Mouse (Mus musculus): ENCODE data around the gene Mroh3.

Mroh3 gene

DNA sequence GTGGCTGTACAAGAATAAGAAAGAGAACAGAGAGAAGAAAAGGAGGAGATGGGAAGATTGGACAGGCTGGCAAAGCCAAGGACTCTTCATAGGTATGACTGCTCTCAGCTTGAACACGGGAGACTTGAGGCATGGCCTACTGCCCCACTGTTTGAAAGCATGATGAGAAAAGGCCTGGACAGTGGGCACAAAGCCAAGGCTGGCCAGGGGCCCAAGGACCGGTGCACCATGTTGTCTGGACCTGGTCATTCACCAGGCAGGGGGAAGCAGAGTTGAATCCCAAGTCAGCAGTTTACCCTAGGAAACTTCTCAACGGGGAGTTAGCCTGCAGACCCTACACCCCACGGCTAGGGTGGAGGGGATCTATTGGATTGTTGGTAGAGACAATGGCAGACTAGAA, 15.2 kb upstream of the Mroh3 start:
- no peak for DNase-seq

DNA sequence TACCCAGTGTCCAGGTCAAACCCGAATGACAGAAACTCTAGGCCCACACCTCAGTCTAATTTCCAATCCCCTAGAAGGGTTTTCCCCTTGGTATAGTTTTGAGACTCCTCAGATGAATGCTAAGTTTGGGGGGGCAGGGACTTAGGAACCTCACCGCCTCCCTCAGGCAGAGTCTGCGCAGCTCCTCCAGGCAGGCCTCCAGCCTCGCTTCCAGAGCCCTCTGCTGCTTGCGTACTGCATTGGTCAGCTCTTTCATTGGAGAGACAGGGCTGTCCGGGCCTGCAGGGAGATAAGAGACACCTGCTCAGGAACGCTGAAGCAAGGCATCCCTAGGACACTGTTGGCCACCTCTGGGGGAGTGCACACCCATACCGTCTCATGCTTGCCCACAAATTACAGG, 14.0 kb upstream of the Mroh3 start:
- DNase-seq = no peak

DNA sequence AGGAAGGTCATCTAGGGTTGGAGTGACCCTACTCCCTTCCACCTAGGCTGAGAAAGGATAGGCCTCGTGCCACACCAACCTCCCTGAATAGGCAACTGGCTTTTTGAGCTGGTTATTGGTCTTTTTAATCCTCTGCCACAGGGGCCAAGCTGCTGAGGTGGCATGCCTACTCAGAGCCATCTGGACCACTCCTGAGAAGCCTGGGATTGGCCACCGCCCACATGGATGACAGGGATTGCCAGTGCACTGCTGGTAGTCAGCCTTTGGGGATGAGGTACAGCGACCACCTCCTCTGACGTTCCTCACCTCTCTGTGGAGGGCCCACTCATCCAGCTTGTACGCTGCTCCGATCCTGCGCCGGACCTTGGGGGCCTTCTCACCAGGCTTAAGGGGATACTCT, 13.2 kb upstream of the Mroh3 start:
- no peak for DNase-seq

DNA sequence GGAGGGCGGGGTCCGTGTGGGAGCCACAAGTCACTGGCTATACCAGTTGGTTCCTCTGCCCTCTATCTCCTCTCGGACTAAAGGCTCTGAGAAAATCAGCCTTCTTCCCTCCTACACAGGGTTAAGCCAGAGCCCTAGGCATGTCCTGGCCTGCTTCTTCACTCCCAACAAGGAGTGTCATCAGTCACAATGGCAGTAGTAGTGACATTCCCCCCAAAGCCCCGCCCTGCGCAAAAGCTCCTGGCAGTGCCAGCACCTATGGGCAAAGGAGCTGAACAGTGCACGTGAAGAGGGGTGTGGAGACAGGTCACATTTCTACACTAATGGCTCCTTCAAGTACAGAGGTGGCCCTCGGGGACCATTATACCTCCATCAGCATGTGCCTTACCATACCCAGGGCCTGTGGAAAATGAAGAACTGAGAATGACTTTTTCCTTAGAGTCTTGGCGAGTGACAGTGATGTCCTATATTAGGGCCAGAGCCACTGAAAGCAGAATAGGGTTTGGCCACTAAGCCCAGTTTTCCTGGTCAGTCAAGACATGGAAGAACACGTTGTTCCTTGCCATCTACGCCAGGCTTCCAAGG, 11.2 kb upstream of the Mroh3 start:
- no peak for DNase-seq

DNA sequence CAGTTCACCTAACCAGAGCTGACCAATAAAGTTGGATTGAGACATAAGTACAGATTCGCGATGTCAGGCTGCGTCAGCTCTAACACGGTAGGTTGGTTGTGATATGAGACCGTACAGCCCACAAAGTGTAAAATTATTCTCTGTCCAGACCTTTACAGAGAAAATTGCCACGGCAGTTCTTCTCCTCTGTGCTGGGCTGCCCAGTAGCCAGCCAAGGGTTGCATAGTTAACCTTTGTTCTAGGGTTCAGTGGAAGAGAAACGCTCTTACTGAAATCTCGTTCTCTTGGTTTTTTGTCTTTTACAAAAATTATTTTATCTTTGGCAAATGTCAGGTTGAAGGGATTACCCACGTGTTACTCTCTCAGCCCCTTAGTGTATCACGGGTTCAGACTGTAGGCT, 9.8 kb upstream of the Mroh3 start:
- DNase-seq = no peak

DNA sequence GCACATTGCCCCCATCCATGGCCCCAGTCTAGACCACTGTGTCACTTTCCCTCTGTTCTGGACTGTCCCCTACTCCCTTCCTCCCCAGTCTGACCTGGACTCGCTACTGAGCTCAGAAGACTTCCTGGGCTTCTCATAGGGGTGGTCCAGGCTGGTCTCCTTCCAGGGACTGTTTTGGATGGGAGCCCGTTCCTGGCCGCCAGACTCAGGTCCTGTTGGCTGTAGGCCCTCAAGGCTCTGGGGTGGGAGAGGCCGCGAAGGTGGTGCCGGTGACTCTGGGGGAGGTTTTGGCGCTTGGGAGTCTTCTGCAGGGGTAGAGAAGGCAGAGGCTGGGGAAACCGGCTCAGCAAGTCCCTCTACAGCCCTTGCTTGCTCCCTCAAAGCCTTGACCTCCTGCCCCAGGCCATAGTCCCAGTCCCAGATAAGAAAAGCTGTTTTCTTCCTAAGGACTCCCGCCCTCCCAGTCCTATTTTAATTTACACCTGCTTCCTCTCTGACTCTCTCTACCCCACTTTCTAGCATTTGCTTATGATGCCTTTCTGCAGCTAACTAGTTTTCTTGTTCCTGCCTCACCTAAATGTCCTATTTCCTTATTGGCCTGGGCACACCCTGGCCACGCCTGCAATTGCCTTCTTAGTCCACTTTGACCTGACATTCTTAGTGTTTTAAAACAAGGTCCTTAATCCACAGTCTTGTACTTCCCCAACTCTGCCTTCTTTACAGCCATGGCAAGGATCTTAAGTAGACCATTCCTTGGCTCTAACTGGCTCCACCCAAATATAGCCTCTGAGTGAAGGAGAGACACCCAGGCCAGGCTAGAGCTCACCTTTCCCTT, 7.6 kb upstream of the Mroh3 start:
- DNase-seq = no peak

DNA sequence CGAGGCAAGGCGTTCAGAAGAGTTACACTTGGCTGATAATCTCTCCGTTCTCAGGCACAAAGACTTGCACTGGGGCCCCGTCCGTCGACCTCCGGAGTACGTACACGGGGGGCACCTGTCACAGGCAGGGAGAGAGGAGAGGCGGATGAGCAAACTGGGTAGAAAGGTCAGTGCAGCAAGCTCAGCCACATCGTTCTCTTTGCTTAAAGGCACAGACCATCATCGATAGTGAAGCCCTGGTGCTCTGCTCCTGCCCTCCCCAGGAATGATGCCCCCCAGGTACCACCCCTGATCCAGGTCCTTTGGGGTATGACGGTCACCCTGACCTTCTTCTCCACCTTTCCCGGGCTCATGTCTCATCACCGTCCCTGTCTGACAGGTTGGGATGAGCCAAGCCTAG, 1.7 kb upstream of the Mroh3 start:
- no peak for DNase-seq

DNA sequence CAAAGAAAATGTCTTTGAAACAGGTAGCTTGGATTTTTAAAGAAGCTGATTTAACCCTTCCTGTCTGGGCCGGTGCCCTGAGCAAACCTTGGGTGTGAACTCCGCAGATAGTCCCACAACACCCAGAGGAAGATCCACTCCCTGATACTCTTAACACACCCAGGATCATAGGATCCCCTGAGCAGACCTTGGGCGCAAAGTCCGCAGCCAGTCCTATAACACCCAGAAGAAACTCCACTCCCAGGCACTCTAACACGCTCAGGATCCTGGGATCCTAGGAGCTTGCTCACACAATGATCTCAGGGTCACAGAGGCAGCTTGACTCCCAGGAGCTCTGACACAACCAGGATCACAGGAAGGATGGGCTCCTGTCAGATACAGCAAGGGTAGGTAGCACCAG, 22.6 kb downstream of the Mroh3 start:
- no peak for DNase-seq

DNA sequence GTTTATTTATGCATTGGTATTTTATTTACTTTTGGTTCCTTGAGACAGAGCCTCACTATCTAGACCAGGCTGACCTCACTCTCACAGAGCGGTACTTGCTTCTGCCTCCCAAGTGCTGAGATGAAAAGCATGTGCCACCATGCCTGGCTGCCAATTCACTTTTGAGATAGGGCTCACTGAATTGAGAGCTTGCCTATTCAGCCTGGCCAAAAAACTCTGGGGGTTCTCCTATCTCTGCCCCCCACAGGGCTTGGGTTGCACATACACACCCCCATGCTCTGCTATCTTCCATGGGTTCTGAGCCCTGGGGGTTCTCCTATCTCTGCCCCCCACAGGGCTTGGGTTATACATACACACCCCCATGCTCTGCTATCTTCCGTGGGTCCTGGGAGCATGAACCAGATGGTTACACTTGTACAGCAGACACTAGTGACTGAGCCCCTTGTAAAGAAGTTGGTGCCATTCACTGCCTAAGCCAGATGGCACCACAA, 33.1 kb downstream of the Mroh3 start:
- DNase-seq = no peak

DNA sequence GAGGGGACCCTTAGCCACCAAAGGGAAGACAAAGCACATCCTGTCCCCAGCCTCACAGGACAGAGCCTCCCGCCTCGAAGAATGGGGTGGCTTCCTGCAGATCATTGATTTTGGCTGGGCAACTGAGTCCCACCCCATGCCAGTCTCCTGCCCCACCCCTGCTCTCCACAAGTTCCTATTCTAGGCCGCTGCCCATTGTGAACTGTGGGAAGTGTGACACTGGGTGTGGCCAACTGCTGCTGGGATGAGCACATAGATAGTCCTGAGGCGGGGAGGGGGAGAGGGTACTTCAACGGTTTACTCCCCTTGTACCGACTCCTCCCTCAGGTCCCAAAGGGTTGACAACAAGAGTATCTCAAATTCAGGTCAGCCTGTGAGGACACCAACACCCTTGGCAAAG, 33.9 kb downstream of the Mroh3 start:
- no peak for DNase-seq

DNA sequence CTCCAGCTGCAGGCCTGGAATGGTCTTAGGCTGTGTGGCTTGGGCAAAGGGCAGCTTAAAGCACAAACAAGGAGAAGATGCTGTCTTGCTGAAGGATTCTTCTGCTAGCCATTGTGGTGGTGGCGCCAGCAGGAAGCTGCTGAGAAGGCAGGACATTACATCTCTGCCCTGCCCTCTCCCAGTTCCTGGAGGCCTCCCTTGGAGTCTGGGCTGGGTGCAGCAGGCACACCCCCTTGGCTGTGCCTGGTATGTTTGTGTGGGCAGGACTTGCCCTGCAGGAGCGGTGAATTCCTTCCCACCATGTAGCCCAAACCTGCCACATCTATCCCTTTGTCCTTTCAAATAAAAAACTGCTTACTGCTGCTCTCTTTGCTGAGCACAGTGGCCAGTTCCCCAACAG, 35.5 kb downstream of the Mroh3 start:
- no peak for DNase-seq

DNA sequence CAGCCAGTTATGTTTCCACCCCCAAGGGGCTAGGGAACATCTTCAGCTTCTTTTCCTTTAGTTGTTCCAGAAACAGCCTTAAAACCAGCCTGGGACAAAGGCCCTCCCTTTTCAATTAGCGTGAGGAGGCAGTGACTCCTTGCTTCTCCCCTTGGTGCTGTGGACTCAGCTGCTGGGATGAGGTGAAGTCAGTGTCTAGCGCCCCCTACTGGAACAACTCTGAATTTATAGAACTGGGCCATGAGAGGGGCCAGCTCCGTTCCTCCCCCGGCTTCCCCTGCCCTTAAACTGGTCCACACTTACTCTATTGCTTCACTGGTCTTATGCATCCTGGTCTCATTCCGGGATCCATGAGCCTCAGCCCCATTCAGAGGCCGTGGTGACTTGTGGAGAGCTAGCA, 37.4 kb downstream of the Mroh3 start:
- peak; percentile 68 for DNase-seq

DNA sequence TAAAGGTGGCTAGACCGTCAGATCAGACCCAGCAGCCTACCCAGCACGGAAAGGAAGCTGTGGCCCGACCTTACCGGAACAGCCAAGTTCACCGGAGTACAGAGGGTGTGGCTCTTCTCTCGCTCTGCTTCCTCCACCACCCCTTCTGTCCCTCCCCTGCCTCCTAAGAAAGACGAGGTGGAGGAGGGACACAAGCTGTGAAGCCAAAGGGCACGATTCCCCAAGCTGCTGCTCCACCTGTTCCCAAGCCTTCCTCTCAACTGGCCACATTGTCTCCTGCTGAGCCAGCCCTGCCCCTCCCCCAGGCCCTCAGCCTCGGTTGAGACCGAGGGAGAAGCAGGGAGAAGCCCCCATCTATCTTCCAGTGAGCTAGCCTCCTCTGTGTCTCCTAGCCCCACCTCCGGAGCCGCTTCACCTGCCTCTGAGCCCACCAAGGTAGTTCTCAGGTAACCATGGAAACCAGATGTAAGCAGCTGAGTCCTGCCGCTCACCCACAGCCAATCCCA, 38.5 kb downstream of the Mroh3 start:
- no peak for DNase-seq

DNA sequence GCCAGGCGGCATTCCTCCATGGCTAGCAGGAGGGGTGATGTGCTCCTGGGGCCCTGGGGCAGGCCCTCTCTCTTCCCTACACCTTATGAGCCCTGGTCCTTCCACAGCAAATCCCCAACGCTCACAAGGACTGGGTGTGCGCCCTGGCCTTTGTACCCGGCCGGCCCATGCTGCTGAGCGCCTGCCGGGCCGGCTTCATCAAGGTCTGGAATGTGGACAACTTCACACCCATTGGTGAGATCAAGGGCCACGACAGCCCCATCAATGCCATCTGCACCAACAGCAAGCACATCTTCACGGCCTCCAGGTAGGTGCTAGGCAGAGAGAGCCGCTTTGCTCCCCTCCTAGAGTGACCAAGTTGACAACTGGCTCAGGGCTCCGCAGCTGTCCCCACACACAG, 39.9 kb downstream of the Mroh3 start:
- DNase-seq = no peak

DNA sequence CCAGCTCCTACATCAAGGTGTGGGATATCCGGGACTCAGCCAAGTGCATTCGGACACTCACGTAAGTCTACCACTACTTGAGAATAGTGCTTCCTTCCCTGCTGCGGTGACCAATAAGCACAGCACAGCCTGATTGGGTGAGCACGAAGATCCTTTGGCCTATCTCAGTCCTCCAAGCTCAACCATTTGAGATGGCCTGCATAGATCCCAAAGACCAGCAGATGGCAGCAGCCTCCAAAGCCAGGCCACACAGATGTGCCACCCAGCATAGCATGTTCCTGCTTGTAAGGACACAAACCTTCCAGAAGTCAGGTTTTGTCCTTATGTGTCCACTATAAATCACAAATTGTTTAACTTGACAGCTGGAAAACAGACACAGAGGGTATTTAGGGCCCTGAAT, 42.5 kb downstream of the Mroh3 start:
- DNase-seq = peak; percentile 74

DNA sequence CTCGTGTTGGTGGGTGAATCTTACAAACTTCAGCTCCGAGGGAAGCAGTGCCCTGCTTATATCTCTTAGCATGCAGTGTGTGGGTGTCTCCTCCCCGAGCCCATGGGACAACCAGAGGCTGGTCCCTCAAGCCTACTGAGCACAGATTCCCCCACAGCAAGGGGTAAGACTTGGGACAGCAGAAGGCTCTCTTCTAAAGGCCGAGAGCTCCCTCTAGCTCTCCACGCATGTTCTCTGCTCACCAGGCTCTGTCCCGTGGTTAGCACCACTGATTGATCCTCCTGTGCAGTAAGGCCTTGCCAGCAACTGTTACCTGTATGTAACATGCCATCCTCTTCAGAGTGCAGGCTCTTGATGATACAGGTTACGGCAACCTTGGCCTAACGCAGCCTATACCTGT, 45.0 kb downstream of the Mroh3 start:
- no peak for DNase-seq

DNA sequence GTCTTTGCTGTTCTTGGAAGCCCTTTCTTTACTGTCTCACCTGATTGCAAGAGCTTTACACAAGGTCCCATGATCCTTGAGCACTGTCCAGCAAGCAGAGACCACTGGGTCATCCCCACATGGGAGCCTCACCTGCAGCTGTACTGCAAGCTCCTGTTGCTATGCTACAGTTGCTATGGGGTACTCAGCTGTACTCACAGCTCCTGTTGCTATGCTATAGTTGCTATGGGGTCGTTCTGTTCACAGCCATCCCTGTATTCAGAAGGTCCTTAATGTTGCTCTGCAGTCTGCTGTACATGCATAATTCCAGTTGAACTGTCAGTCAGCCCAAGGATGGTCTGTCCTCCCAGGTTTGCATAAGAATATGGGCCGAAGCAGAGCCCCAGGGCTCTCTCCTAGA, 47.2 kb downstream of the Mroh3 start:
- DNase-seq = no peak

DNA sequence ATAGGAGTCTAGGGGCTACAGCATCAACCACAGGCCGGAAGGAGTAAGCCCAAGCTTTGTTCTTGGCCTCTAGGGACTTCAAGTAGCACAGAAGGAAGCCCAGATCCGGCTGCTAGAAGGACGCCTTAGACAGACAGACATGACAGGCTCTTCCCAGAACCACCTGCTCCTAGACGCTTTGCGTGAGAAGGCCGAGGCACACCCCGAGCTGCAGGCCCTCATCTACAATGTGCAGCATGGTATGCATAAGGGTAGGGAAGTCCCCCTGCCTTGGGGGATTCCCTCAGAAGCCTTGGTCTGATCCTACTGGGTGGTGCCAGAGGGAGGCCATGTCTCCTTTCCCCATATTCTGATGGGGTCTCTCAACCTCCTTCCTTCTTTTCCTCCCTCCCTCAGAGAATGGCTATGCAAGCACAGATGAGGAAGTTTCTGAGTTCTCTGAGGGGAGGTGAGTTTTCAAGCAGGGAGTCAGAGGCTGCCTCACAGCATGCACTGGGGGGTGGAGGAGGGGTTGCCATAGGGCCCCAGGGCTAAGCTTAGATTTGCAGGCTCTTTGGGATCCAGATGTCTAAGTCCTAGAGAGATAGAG, 51.2 kb downstream of the Mroh3 start:
- no peak for DNase-seq

DNA sequence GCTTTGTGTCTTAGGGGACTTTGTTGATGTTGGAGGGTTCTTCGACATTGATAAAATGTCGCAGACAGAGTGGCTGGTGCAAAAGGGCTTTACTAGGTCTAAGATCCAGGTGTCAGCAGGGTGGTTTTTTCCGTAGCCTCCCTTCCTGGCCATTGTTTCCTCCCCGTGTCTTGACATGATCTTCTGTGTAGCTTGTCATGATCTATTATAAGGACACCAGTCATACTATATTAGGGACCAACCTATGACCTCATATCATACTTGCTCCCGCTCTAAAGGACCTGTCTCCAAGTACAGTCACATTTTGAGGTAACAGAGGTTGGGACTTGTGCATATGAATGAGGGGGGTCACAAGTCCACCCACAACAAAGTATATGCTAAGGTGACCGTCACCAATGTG, 51.7 kb downstream of the Mroh3 start:
- DNase-seq = no peak

DNA sequence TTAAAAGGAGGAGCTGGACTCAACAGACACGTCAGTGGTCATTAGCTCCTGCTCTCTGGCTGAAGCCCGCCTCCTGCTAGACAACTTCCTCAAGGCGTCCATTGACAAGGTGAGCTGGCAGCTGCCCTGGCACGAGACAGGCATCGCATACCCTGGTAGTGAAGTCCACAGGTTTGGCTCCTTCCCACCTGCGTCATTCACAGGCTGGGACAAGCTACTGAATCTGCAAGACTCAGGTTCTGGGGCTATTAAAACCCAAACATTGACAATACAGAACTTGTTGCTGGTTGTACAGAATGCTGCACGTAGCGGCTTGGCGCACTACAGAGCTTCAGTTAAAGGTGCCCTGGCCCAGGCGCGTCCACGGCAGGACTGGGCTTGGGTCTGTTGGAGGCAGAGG, 52.3 kb downstream of the Mroh3 start:
- no peak for DNase-seq

DNA sequence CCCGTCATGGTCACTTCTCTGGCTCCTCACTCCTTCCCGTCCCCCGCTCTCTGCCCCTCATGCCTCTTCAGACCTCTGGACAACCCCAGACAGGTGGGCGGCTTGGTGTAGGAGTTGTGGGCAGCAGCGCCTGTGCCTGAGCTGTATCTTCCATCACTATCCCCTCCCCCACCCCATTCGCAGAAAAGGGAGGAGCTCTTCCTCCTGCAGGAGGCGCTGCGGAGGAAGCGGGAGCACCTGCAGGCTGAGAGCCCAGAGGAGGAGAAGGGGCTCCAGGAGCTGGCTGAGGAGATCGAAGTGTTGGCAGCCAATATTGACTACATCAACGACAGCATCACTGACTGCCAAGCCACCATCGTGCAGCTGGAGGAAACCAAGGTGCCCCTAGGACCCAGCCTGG, 52.8 kb downstream of the Mroh3 start:
- DNase-seq = peak; percentile 51

DNA sequence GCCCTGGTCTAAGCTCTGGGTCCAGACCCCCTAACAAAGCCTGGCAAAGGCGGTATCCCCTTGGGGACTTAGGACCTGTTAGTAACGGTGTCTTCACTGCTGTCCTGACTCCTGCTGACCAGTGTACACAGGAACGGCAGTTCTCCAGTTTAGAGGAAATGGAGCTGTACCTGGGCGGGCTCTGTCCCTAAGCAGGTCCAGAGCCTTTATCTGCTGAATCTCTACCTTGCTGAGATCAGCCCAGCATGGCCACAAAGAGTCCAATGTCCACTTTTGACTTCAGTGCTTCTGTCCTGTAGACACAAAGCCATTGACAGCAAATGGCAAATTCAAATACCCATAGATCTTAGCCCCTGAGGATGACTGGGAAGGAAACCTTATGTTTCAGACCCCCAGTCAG, 55.7 kb downstream of the Mroh3 start:
- DNase-seq = no peak

DNA sequence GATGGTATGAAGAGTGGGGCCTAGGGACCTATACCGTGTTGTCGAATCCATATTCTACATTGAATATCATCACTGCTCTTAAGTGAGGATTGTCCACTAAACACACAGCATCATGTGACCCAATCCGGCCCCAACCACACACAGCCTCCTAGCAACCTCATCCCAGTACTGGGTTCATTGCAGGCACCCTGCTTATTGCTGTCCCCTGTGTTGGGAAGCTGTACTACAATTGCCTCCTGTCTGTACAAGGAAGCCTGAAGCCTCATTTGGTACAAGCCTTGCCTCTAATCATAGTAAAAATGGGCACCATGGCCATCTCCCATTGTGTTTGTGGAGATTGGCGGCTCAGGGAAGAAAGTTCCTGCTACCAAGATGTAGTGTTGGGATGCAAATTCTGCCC, 56.3 kb downstream of the Mroh3 start:
- DNase-seq = no peak

DNA sequence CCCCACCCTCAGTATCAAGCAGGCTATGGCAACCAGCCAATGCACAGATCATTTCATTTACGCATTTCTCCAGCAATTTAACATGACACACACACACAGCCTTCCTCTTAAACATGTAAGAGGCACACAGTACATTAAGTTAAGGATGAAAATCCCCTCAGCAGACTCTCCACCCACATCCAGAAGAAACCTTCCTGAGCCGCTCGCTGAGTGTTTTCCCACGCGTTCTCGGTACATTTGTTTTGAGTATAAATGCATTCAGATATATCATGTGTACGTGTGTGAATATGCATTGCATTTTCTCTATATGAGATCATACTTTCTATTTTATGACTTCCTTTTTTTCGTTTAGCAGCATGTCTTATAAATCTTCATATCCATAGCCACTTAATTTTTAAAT, 61.3 kb downstream of the Mroh3 start:
- no peak for DNase-seq
